1 mouse cellular context compared by ENCODE assay signal in the genomic region with DNA sequence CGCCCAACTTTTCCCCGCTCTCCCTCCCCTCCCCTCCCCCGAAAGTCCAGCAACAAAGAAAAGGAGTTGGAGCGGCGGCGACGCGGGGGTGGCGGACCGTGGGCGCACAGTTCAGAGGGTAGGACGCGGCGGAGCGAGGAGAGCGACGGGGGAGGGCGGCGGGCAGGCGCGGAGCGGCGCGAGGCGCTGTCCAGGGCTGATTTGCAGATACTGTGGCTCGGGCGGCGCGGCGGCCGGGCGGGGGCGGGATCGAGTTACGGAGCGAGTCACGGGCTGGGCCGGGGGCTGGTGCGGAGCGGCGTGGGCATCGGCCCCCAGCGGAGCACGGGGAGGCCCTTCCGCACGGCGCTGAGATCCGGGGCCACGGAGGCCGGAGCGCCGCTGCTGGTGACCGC.
A peak's percentile ranks its signal among the peaks of the same experiment; 100 is the strongest.
TF ChIP-seq lines count a peak whose summit lies in the region.

No protein-coding gene starts in this region.

TF ChIP-seq in CH12.LX, 34 proteins besides CTCF, POLR2A, EP300 and RAD21 (continued from another document):
- TF ChIP-seq SIN3A (IDR thresholded peaks at IDR 0.05; ENCODE audit: low read length): peak; percentile 85
- TF ChIP-seq NELFE (IDR thresholded peaks at IDR 0.05; ENCODE audit: low read depth, low read length): 0 out of 2 replicates have a peak, but pooled peaks have one; percentile 3
